Mouse (Mus musculus) heart, embryonic 14.5 days (tissue): ENCODE data around the gene Siglec1. TPM values are rescaled to one million over a fixed set of nuclear protein-coding genes. Genes with fewer than 3 reads are reported as not detected.

Experiments
- ATAC-seq: fragments of 200-750 bp; cut with Nextera tagmentation; 2 replicates; pipeline ENCODE4 v1.8.0; 2017; ENCODE audit warnings: low read depth, moderate TSS enrichment; ENCODE audit not compliant: insufficient number of reproducible peaks, insufficient read depth, low FRiP score
- H3K27ac ChIP-seq, 2 experiments: fragments of 200-500 bp in 1 of 2; fragments of 300-500 bp in 1 of 2; sonication (generic) in 1 of 2; replicated peaks in 1 of 2; 2 replicates each; pipeline ENCODE4 v1.5.1; 2012 to 2014; ENCODE audit warnings: low read depth in 2 of 2, low read length in 2 of 2, control low read depth in 1 of 2, mild to moderate bottlenecking in 1 of 2, mixed read lengths in 1 of 2; ENCODE audit not compliant: control insufficient read depth in 1 of 2, insufficient read depth in 1 of 2
- H3K27me3 ChIP-seq: fragments of 300-500 bp; sonication (generic); 2 replicates; pipeline ENCODE4 v1.6.1; 2014; ENCODE audit warnings: mild to moderate bottlenecking, low read length, control low read depth; ENCODE audit not compliant: control insufficient read depth, insufficient read depth
- H3K36me3 ChIP-seq: fragments of 300-500 bp; sonication (generic); 2 replicates; pipeline ENCODE4 v1.6.1; 2014; ENCODE audit warnings: mild to moderate bottlenecking, control low read depth, low read length, mixed read lengths; ENCODE audit not compliant: control insufficient read depth, insufficient read depth
- H3K4me1 ChIP-seq, 2 experiments: fragments of 200-500 bp in 1 of 2; fragments of 300-500 bp in 1 of 2; sonication (generic) in 1 of 2; 2 replicates each; pipeline ENCODE4 v1.6.1; 2012 to 2014; ENCODE audit warnings: low read length in 2 of 2, control low read depth in 1 of 2, mixed read lengths in 1 of 2; ENCODE audit not compliant: control insufficient read depth in 2 of 2, insufficient read depth in 2 of 2
- H3K4me2 ChIP-seq: fragments of 300-500 bp; sonication (generic); 2 replicates; pipeline ENCODE4 v1.6.1; 2014; ENCODE audit warnings: mild to moderate bottlenecking, low read length
- H3K4me3 ChIP-seq, 2 experiments: fragments of 200-500 bp in 1 of 2; fragments of 300-500 bp in 1 of 2; sonication (generic) in 1 of 2; 2 replicates each; pipeline ENCODE4 v1.5.1; 2012 to 2014; ENCODE audit warnings: low read length in 2 of 2, mild to moderate bottlenecking in 2 of 2, control low read depth in 1 of 2, low read depth in 1 of 2, moderate library complexity in 1 of 2; ENCODE audit not compliant: control insufficient read depth in 1 of 2, insufficient read depth in 1 of 2
- H3K9ac ChIP-seq: fragments of 300-500 bp; sonication (generic); 2 replicates; pipeline ENCODE4 v1.6.1; 2014; ENCODE audit warnings: mild to moderate bottlenecking, low read length
- H3K9me3 ChIP-seq: fragments of 300-500 bp; sonication (generic); 2 replicates; pipeline ENCODE4 v1.6.1; 2016; ENCODE audit warnings: low read length, control low read depth; ENCODE audit not compliant: control insufficient read depth
- WGBS: fragments of 180-500 bp; shearing (Covaris S2); extraction: QIAGEN DNeasy Blood & Tissue Kit; methylation state at CpG from one replicate; pipeline ENCODE4 v1.1.7; 2014; 5-methylcytosine and 5-hydroxymethylcytosine counted together
- polyA plus RNA-seq: library from polyadenylated mRNA; unstranded; fragments of >200 nt; fragmentation: Nextera tagmentation; extraction: Ambion mirVana; gene quantifications from 2 replicates; pipeline ENCODE4 v1.2.1, GENCODE M21; 2014

Siglec1 gene
- polyA plus RNA-seq, 1 experiment from 2014 or later, result 0.54 TPM

DNA sequence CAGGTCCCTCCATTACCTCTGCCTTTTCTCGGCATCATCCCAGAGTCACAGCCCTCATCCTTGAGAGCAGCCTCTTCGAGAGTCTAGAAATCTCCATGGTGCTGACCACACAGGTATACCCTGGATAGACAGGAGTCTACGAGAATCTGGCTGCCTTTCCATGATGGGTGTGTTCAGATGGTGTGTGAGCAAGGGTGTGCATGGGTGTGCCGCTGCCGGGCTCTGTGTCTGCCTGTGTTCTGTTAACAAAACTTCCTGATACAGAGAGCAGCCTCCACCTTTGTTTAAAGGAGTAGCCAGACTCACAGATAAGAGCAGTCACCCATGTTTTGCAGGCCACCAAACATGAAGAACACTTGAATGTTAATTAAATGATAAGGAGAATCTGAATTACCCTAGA lies 43.3 kb upstream of the Siglec1 start:
- H3K4me2 ChIP-seq, result peak overlapping the region; percentile 91; the same call in 1 of the 2 replicates
- WGBS, result 56% methylated on average over 5 of the region's 5 CpGs
- H3K4me1 ChIP-seq, result peaks cover 13 to 18% of the 10 kb centered on the region in 2 experiments
- H3K36me3 ChIP-seq, result no peaks in the 10 kb centered on the region
- H3K27ac ChIP-seq, result no peak overlapping the region
- no peak overlapping the region for H3K4me3 ChIP-seq
- no peak for ATAC-seq
- H3K27me3 ChIP-seq, result no peaks in the 10 kb centered on the region
- no peak overlapping the region for H3K9ac ChIP-seq
- H3K9me3 ChIP-seq, result no peaks in the 10 kb centered on the region

GRCm38 (mm10) chr2:131128636-131129157 lies 42.1 kb upstream of the Siglec1 start:
- Histone ChIP-seq H3K9ac (0 out of 2 replicates have a peak overlapping the region, but pooled peaks have one; percentile 6), H3K27me3 (no peaks in the 10 kb centered on the region), H3K4me1 (peaks cover 6 to 18% of the 10 kb centered on the region in 2 experiments), H3K4me3 (peak overlapping the region in 1 of 2 experiments; percentile 58; a peak in 2 of 4 replicates), H3K36me3 (no peaks in the 10 kb centered on the region), H3K27ac (no peak overlapping the region), H3K4me2 (peak overlapping the region; percentile 91), H3K9me3 (no peaks in the 10 kb centered on the region)
- no peak for ATAC-seq
- 71% methylated on average over 3 of the region's 3 CpGs for WGBS

GRCm38 (mm10) chr2:131128211-131128610 lies 41.6 kb upstream of the Siglec1 start:
- H3K27me3 ChIP-seq, result no peaks in the 10 kb centered on the region
- H3K4me2 ChIP-seq, result peak overlapping the region; percentile 91
- peaks cover 6 to 18% of the 10 kb centered on the region in 2 experiments for H3K4me1 ChIP-seq
- H3K4me3 ChIP-seq, result peak overlapping the region; percentile 50 to 58; a peak in 3 of 4 replicates
- ATAC-seq, result no peak
- WGBS, result 82% methylated on average over 5 of the region's 5 CpGs
- peak overlapping the region; percentile 81; the same call in 1 of the 2 replicates for H3K9ac ChIP-seq
- H3K27ac ChIP-seq, result no peak overlapping the region
- H3K9me3 ChIP-seq, result no peaks in the 10 kb centered on the region
- no peaks in the 10 kb centered on the region for H3K36me3 ChIP-seq

DNA sequence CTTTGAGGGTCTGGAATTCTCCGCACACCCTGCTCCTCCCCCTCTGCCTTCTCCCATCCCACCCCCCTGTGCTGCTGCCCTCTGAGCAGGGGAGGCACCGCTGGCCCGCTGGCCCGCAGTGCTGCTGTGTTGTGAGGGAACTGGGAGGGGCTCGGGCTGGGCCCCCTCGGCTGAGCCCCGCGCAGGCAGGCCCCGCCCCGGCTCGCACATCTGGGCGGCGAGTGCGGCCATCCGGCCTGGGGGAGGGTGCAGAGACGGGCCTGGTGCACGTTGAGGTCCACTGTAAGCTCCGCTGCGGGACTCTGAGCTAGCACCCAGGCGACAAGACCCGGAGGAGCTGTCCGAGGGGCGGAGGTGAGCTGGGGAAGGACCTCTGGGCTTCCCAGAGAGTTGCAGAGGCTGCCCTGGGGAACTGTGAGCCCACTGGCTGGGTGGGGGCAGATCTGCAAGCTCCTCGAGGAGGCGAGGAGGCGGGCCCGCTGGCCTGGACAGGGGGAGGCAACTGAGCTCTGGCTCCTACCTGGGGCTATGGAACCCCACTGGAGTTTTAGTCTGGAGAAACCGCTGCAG lies 40.7 kb upstream of the Siglec1 start, which contains the start of gene Hspa12b:
Gene Hspa12b, plus strand, starts transcription at position 120 of the 570 bp plus-strand sequence.
- ATAC-seq, result peak; percentile 92
- Histone ChIP-seq H3K27me3 (no peaks in the 10 kb centered on the region), H3K36me3 (no peaks in the 10 kb centered on the region), H3K27ac (peak within 1 kb of the TSS in 1 of 2 experiments; percentile 62; a peak in 2 of 4 replicates), H3K4me1 (peaks cover 6 to 18% of the 10 kb centered on the region in 2 experiments), H3K9me3 (no peaks in the 10 kb centered on the region), H3K9ac (peak within 1 kb of the TSS; percentile 81), H3K4me2 (peak within 1 kb of the TSS; percentile 91), H3K4me3 (peak within 1 kb of the TSS; percentile 50 to 58)
- under 1% methylated on average over 28 of the region's 28 CpGs for WGBS

GRCm38 (mm10) chr2:131125964-131126815 lies 39.6 kb upstream of the Siglec1 start:
- Histone ChIP-seq H3K9me3 (no peaks in the 10 kb centered on the region), H3K36me3 (no peaks in the 10 kb centered on the region), H3K4me3 (no peak overlapping the region), H3K4me1 (peaks cover 6 to 13% of the 10 kb centered on the region in 2 experiments), H3K27ac (no peak overlapping the region), H3K27me3 (no peaks in the 10 kb centered on the region), H3K4me2 (peak overlapping the region; percentile 91), H3K9ac (peak overlapping the region; percentile 81; the same call in 1 of the 2 replicates)
- 57% methylated on average over 9 of the region's 9 CpGs for WGBS
- no peak for ATAC-seq

DNA sequence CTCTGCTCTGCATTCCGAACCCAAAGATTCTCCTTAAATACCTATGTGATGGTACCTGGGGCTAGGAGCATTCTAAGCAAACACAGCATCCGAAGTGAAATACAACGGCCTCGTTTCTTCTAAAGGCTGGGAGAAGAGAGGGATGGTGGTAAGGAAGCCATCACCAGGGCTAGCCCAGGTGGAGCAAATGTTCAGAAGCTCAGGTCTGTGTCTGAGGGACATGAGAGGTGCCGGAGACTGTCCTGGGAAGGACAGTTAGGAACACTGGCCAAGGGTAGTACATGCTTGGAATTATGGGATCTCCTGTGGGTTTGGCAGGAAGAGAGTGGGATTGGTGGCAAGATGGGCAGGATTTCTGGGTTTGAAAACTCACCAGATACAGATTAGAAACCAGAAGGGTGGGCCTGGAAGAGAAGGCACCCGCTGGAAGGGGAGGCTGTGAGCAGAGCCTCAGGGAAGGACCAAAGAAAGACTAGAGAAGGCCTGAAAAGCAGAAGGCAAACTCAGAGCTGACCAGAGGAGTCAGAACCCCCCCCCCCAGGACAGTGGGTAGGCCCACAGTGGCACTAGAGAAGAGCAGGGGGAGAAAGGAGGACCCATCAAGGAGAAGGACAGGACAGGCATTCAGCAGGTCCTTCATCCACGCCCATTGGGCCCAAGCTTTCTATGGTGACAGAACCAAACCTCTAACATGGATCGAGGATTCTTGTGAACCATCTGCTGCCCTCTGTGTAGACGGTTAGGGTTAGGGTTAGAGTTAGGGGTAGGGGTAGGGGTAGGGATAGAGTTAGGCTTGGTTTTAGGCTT lies 38.8 kb upstream of the Siglec1 start:
- WGBS, result 87% methylated on average over 9 of the region's 9 CpGs
- no peak overlapping the region for H3K4me2 ChIP-seq
- no peak for ATAC-seq
- H3K36me3 ChIP-seq, result no peaks in the 10 kb centered on the region
- no peak overlapping the region for H3K27ac ChIP-seq
- no peaks in the 10 kb centered on the region for H3K9me3 ChIP-seq
- H3K27me3 ChIP-seq, result no peaks in the 10 kb centered on the region
- no peak overlapping the region for H3K4me3 ChIP-seq
- H3K4me1 ChIP-seq, result peaks cover 6 to 13% of the 10 kb centered on the region in 2 experiments
- H3K9ac ChIP-seq, result no peak overlapping the region

- Histone ChIP-seq H3K4me1 (peaks cover 6 to 13% of the 10 kb centered on the region in 2 experiments), H3K36me3 (no peaks in the 10 kb centered on the region), H3K9me3 (no peaks in the 10 kb centered on the region), H3K4me2 (no peak overlapping the region), H3K27me3 (no peaks in the 10 kb centered on the region), H3K27ac (no peak overlapping the region), H3K9ac (no peak overlapping the region), H3K4me3 (no peak overlapping the region)
- 56% methylated on average over 3 of the region's 3 CpGs for WGBS
- ATAC-seq, result no peak; the same call in 1 of the 2 replicates
These were observed 37.6 kb upstream of the Siglec1 start for GRCm38 (mm10) chr2:131124166-131124565.
